Mouse (Mus musculus): ENCODE measurements at regions not wholly inside any gene's neighbourhood (a gene's known extent, or its start where the extent isn't known, plus 50 kb on each side); places are given as distances from the start of the nearest gene placed in this dataset.

- Histone ChIP-seq H3K4me1 (replicated peaks; ENCODE audit: low read depth, low read length) (no peaks in the 10 kb centered on the region), H3K27me3 (ENCODE audit: insufficient read depth, low read length) (no peaks in the 10 kb centered on the region), H3K9me3 (ENCODE audit: low read length) (no peaks in the 10 kb centered on the region), H3K4me3 (replicated peaks; ENCODE audit: low read length) (no peak overlapping the region), H3K36me3 (ENCODE audit: insufficient read depth, low read length) (no peaks in the 10 kb centered on the region)
- TF ChIP-seq POU5F1 (IDR thresholded peaks at IDR 0.05; ENCODE audit: borderline replicate concordance, low read length) (no peak), NANOG (IDR thresholded peaks at IDR 0.05; ENCODE audit: borderline replicate concordance, low read length) (no peak), CTCF (conservative IDR thresholded peaks at IDR 0.05; ENCODE audit: low read length) (no peak)
Measured at GRCm38 (mm10) chr15:5676704-5677103, 432.7 kb upstream of the Ptger4 start.

GRCm38 (mm10) chr15:5693810-5694209 is 449.8 kb upstream of the Ptger4 start:
- Histone ChIP-seq H3K4me3 (replicated peaks; ENCODE audit: low read length) (no peak overlapping the region), H3K4me1 (replicated peaks; ENCODE audit: low read depth, low read length) (no peaks in the 10 kb centered on the region), H3K27me3 (ENCODE audit: insufficient read depth, low read length) (no peaks in the 10 kb centered on the region), H3K36me3 (ENCODE audit: insufficient read depth, low read length) (no peaks in the 10 kb centered on the region), H3K9me3 (ENCODE audit: low read length) (no peaks in the 10 kb centered on the region)
- TF ChIP-seq CTCF (conservative IDR thresholded peaks at IDR 0.05; ENCODE audit: low read length) (no peak), POU5F1 (IDR thresholded peaks at IDR 0.05; ENCODE audit: borderline replicate concordance, low read length) (no peak), NANOG (IDR thresholded peaks at IDR 0.05; ENCODE audit: borderline replicate concordance, low read length) (no peak)

DNA sequence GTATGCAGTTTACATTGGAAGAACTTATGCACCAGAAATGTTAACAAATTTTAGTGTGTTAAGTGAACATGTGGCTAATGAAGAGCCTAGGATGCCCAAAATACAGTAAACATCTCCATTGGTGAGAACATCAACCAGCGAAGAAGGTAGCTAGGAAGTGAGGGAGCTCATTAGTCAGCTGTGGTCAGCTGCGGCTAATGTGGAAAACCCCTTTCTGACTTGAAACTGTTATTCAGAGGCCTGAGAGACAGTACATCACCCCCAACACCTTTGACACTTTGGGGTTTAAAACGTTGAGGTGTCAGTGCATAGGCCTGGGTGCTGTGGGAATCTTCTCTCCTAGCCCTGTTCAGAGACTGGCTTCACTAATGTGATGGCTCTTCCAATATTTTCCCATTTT is 451.0 kb upstream of the Ptger4 start:
- no peak for TF ChIP-seq CTCF (conservative IDR thresholded peaks at IDR 0.05; ENCODE audit: low read length)
- no peak for TF ChIP-seq NANOG (IDR thresholded peaks at IDR 0.05; ENCODE audit: borderline replicate concordance, low read length)
- no peak for TF ChIP-seq POU5F1 (IDR thresholded peaks at IDR 0.05; ENCODE audit: borderline replicate concordance, low read length)
- H3K4me3 ChIP-seq (replicated peaks; ENCODE audit: low read length): no peak overlapping the region
- H3K27me3 ChIP-seq (ENCODE audit: insufficient read depth, low read length): no peaks in the 10 kb centered on the region
- H3K36me3 ChIP-seq (ENCODE audit: insufficient read depth, low read length): no peaks in the 10 kb centered on the region
- no peaks in the 10 kb centered on the region for H3K9me3 ChIP-seq (ENCODE audit: low read length)
- no peaks in the 10 kb centered on the region for H3K4me1 ChIP-seq (replicated peaks; ENCODE audit: low read depth, low read length)

DNA sequence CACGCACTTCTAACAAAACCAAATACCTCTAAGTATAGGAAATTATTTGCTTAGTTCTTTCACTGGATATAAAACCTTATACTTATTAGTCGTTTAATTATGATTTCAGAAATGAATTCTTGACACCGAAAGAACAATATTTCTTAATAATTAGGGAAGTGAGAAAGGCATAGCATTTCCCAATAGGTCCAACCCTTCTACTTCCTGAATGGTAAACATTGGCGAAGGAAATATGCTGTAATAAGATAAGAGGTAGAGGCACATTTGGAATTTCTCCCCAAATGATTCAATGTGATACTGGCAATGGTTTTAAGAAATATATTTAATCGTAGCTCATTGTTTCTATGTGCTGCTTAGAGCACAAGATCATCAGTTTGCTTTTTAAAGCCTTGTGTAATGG is 464.5 kb upstream of the Ptger4 start:
- TF ChIP-seq NANOG (IDR thresholded peaks at IDR 0.05; ENCODE audit: borderline replicate concordance, low read length): no peak
- Histone ChIP-seq H3K4me1 (replicated peaks; ENCODE audit: low read depth, low read length) (no peaks in the 10 kb centered on the region), H3K4me3 (replicated peaks; ENCODE audit: low read length) (no peak overlapping the region), H3K27me3 (ENCODE audit: insufficient read depth, low read length) (no peaks in the 10 kb centered on the region), H3K9me3 (ENCODE audit: low read length) (peaks cover 18% of the 10 kb centered on the region), H3K36me3 (ENCODE audit: insufficient read depth, low read length) (no peaks in the 10 kb centered on the region)

GRCm38 (mm10) chr15:5740658-5741057 is 496.7 kb upstream of the Ptger4 start:
- H3K36me3 ChIP-seq (ENCODE audit: insufficient read depth, low read length): no peaks in the 10 kb centered on the region
- H3K27me3 ChIP-seq (ENCODE audit: insufficient read depth, low read length): no peaks in the 10 kb centered on the region
- peaks cover 28% of the 10 kb centered on the region for H3K9me3 ChIP-seq (ENCODE audit: low read length)
- H3K4me3 ChIP-seq (replicated peaks; ENCODE audit: low read length): no peak overlapping the region
- TF ChIP-seq CTCF (conservative IDR thresholded peaks at IDR 0.05; ENCODE audit: low read length): no peak
- TF ChIP-seq NANOG (IDR thresholded peaks at IDR 0.05; ENCODE audit: borderline replicate concordance, low read length): no peak
- TF ChIP-seq POU5F1 (IDR thresholded peaks at IDR 0.05; ENCODE audit: borderline replicate concordance, low read length): no peak
- H3K4me1 ChIP-seq (replicated peaks; ENCODE audit: low read depth, low read length): no peaks in the 10 kb centered on the region

DNA sequence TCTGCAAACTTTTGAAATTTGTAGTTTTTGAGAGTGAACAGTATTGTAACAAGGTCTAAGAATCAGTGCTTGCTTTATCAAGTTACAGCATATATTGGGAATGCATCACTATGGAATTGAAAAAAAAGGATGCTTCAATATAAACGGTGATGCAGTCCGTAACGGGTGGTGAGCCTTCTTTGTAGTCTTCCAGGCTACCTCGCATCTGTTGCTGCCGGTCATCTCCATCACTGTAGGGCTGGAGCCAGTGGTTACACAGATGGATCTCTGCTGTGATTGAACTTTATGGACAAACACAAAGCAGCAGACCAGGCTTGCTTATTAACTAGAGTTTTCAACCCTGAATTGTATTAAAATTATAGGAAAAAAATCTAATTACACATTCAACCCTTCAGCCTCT is 499.9 kb upstream of the Ptger4 start:
- no peaks in the 10 kb centered on the region for H3K36me3 ChIP-seq (ENCODE audit: insufficient read depth, low read length)
- H3K9me3 ChIP-seq (ENCODE audit: low read length): 0 out of 2 replicates have a peak, but pooled peaks cover under 1% of the 10 kb centered on the region
- no peak overlapping the region for H3K4me3 ChIP-seq (replicated peaks; ENCODE audit: low read length)
- TF ChIP-seq POU5F1 (IDR thresholded peaks at IDR 0.05; ENCODE audit: borderline replicate concordance, low read length) (no peak), CTCF (conservative IDR thresholded peaks at IDR 0.05; ENCODE audit: low read length) (no peak), NANOG (IDR thresholded peaks at IDR 0.05; ENCODE audit: borderline replicate concordance, low read length) (no peak)
- H3K4me1 ChIP-seq (replicated peaks; ENCODE audit: low read depth, low read length): no peaks in the 10 kb centered on the region
- no peaks in the 10 kb centered on the region for H3K27me3 ChIP-seq (ENCODE audit: insufficient read depth, low read length)

- no peaks in the 10 kb centered on the region for H3K27me3 ChIP-seq (ENCODE audit: insufficient read depth, low read length)
- no peaks in the 10 kb centered on the region for H3K9me3 ChIP-seq (ENCODE audit: low read length)
- no peaks in the 10 kb centered on the region for H3K4me1 ChIP-seq (replicated peaks; ENCODE audit: low read depth, low read length)
- H3K4me3 ChIP-seq (replicated peaks; ENCODE audit: low read length): no peak overlapping the region
- TF ChIP-seq POU5F1 (IDR thresholded peaks at IDR 0.05; ENCODE audit: borderline replicate concordance, low read length) (no peak), CTCF (conservative IDR thresholded peaks at IDR 0.05; ENCODE audit: low read length) (no peak), NANOG (IDR thresholded peaks at IDR 0.05; ENCODE audit: borderline replicate concordance, low read length) (no peak)
- no peaks in the 10 kb centered on the region for H3K36me3 ChIP-seq (ENCODE audit: insufficient read depth, low read length)
Measured at GRCm38 (mm10) chr15:5758690-5759089, 514.7 kb upstream of the Ptger4 start.

DNA sequence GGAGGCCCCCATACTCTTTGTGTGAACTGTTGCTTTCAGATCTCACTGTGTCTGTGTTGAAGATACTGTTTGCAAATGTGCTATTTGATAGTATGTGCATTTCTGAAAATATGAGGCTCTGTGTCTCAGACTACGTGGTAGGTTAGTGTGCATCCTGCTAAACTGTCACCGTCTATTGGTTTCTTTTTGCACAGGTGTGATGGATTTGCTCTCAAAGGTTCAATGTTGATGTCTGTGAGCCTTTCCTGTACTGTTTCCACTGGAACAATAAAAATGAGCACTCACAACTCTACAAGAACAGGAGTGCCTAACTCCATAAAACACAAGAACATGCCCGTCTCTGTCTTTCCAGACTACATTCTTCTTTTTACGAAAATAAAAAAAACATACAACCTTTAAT is 518.2 kb upstream of the Ptger4 start:
- H3K9me3 ChIP-seq (ENCODE audit: low read length): no peaks in the 10 kb centered on the region
- no peak for TF ChIP-seq NANOG (IDR thresholded peaks at IDR 0.05; ENCODE audit: borderline replicate concordance, low read length)
- TF ChIP-seq POU5F1 (IDR thresholded peaks at IDR 0.05; ENCODE audit: borderline replicate concordance, low read length): no peak
- TF ChIP-seq CTCF (conservative IDR thresholded peaks at IDR 0.05; ENCODE audit: low read length): no peak
- H3K4me1 ChIP-seq (replicated peaks; ENCODE audit: low read depth, low read length): no peaks in the 10 kb centered on the region
- H3K4me3 ChIP-seq (replicated peaks; ENCODE audit: low read length): no peak overlapping the region
- H3K27me3 ChIP-seq (ENCODE audit: insufficient read depth, low read length): no peaks in the 10 kb centered on the region
- no peaks in the 10 kb centered on the region for H3K36me3 ChIP-seq (ENCODE audit: insufficient read depth, low read length)

GRCm38 (mm10) chr15:5777074-5777473 is 522.5 kb upstream of the Dab2 start:
- H3K4me1 ChIP-seq (replicated peaks; ENCODE audit: low read depth, low read length): no peaks in the 10 kb centered on the region
- no peaks in the 10 kb centered on the region for H3K36me3 ChIP-seq (ENCODE audit: insufficient read depth, low read length)
- no peak for TF ChIP-seq NANOG (IDR thresholded peaks at IDR 0.05; ENCODE audit: borderline replicate concordance, low read length)
- TF ChIP-seq CTCF (conservative IDR thresholded peaks at IDR 0.05; ENCODE audit: low read length): no peak
- no peak for TF ChIP-seq POU5F1 (IDR thresholded peaks at IDR 0.05; ENCODE audit: borderline replicate concordance, low read length)
- H3K9me3 ChIP-seq (ENCODE audit: low read length): no peaks in the 10 kb centered on the region
- no peak overlapping the region for H3K4me3 ChIP-seq (replicated peaks; ENCODE audit: low read length)
- no peaks in the 10 kb centered on the region for H3K27me3 ChIP-seq (ENCODE audit: insufficient read depth, low read length)

Measured in E14TG2a.4 (cell line).